Mouse (Mus musculus) lung, postnatal 14 days (tissue): ENCODE results near the gene Tmem8b.

Source experiments
- DNase-seq: peaks from one replicate; pipeline ENCODE4 v3.0.0; 2021

The Tmem8b gene

GRCm38 (mm10) chr4:43722191-43722590 lies 53.4 kb downstream of the Tmem8b start:
- no peak for DNase-seq

GRCm38 (mm10) chr4:43724764-43725163 lies 56.0 kb downstream of the Tmem8b start:
- DNase-seq: peak; percentile 79

GRCm38 (mm10) chr4:43726228-43726993 lies 57.6 kb downstream of the Tmem8b start:
- no peak for DNase-seq

DNA sequence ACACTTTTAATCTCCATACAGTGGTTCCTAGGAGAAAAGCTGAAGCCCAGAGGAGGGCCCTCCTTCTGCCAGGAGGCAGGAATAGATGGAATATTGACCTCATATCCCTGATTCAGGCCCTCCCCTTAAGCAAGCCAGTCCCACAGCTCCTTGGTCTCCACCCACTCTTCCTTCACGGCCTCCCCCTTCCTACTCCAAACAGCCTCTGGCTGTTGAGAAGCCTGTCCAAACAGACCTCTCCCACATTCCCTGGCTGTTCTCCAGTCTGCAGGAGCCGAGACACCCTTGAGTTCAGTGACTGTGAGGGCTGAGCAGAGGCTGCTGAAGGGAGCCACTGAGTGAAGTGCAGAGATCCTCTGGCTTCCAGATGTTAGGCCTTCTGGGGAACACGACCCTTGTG lies 58.2 kb downstream of the Tmem8b start, which contains the start of gene Hrct1:
Gene Hrct1 (plus strand): TSS at position 194 of the 400 bp plus-strand sequence.
- DNase-seq: peak; percentile 90

- no peak for DNase-seq
These were observed 59.2 kb downstream of the Tmem8b start for GRCm38 (mm10) chr4:43727718-43728575.

DNA sequence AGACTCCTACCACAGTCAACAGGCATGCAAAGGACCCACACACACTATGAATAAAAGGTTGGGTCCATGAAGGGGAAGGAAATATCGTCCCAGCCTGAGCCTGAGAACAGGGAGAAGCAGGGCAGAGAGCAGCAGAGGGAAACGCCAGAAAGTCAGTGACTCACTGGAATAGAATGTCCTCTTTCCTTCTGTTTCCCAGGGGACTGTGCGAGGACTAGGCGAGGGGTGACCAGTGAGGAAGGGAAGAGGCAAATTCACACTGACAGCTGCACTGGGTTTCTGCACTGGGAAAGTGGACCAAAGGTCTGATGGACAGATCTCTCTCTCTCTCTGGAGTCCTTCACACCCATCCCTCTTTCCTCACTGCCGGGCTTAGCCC lies 59.8 kb downstream of the Tmem8b start:
- peak; percentile 67 for DNase-seq

GRCm38 (mm10) chr4:43729126-43729525 lies 60.4 kb downstream of the Tmem8b start:
- DNase-seq: no peak

DNA sequence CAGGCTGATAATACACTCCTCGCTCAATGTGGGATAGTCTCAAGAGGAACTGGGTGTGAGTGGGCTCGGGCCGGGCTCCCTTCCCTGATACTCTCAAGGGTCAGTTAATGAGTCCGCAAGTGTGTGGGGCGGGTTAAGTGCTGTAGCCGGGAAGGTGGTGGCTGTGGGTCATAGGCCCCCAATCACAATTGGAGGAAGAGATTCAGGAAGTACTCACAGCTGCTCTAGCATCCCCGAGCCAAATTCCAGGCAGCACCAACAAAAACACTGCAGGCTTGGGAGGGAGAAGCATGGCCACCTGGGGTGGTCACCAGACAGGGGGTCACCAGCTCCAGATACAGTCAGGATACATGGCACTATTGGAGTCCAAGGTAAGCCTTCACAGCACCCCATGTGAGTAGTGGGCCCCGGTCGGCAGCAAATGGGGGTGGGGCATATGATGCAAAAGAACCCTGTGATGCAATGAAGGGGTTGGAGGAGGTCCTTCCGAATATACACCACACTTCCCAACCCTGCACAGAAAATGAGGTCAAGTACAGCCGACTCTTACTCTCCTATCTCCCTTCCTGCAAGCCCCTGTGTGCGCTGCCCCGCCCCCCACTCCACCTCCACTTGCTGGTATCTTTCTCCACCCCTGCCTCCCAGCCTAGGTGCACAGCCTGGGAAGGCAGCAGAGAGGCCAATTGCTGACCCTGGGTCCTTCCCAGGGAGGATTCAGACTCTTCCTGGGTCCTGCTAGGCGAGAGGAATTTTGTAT lies 61.2 kb downstream of the Tmem8b start, which contains the start of gene Spaar:
Gene Spaar (plus strand): TSS at position 241 of the 757 bp plus-strand sequence.
- peak; percentile 72 for DNase-seq

DNA sequence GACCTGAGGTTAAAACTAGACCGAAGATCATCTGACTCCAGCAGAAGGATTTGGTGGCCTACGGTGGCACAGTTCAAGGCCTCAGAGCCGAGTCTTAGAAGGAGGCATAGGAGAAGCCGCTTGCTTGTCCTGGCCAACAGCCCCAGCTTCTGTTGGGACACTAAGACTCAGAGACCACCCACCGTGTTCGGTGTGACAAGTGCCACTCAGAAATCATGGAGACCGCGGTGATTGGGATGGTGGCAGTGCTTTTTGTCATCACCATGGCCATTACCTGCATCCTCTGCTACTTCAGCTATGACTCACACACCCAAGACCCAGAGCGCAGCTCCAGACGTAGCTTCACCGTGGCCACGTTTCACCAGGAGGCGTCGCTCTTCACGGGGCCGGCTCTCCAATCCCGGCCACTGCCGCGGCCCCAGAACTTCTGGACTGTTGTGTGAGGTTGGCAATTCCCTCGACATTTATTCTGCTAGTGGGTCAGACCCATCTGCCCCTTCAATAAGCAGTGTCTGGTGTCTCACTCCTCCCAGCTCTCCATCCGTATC lies 62.1 kb downstream of the Tmem8b start:
- no peak for DNase-seq

- DNase-seq: no peak
These were observed 63.4 kb downstream of the Tmem8b start for GRCm38 (mm10) chr4:43732171-43732570.

GRCm38 (mm10) chr4:43733186-43733585 lies 64.4 kb downstream of the Tmem8b start:
- no peak for DNase-seq

- no peak for DNase-seq
These were observed 68.4 kb downstream of the Tmem8b start for GRCm38 (mm10) chr4:43737144-43737543.

DNA sequence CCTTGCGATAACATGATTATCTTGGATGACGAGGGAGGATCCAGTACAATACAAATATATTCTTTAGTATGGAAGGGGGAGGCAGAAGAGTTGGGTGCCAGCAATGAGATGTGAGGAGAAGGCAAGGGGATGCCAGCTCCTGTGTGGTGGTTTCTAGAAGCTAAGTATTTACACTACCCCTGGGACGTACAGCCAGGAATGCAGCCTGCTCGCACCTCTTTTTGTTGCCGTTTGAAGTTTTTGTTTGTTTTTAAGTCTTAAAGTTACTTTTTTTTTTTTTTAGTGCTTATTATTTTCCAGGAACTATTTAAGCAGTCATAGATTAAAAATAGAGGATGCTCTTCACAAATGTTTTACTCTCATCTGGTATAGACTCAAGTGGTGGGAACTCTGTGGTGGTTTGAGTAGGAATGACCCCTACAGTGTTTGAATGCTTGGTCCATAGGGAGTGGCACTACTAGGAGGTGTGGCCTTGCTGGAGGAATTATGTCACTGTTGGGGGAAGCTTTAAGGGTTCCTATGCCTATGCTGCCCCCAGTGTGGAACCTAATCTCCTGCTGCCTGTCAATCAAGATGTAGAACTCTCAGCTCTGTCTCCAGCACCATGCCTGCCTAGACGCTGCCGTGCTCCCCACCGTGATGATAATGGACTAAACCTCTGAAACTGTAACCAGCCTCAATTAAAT lies 70.4 kb downstream of the Tmem8b start:
- no peak for DNase-seq

GRCm38 (mm10) chr4:43741526-43741925 lies 72.8 kb downstream of the Tmem8b start:
- no peak for DNase-seq
